Mouse (Mus musculus): ENCODE measurements around the gene Trpt1. TPM values are rescaled to one million over a fixed set of nuclear protein-coding genes. Genes with fewer than 3 reads are reported as not detected.

Gene Trpt1
- polyA plus RNA-seq (2012; rRNA removed) = 19.3 and 22.5 TPM in 2 replicates

DNA sequence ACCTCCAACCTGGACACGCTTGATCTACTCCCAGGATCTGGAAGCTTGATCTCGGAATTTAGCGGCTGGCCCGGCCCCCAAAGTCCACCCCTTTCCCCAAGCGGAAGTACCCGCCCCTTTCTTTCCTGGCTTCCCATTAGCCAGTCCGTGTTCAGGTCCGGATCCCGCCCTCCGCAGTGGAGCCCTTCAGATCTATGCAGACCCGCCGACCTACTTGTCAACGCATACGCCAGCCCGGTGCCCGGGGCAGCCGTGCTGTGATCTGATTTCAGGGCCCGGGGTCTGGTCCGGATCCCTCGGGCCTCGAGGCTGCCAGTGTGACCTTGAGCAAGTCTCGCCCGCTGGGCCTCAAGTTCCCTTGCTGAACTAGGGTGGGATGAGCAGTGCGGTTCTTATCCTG lies at the start of gene Trpt1, which contains the start of gene Nudt22:
Gene Trpt1, plus strand, starts transcription at position 126 of the 400 bp plus-strand sequence.
Gene Nudt22, minus strand, starts transcription at position 112 of the 400 bp plus-strand sequence.
- no peak for TF ChIP-seq CTCF (conservative IDR thresholded peaks at IDR 0.05; ENCODE audit: insufficient read depth, insufficient read length, low read depth, low read length)
- no peak for TF ChIP-seq POLR2A (IDR thresholded peaks at IDR 0.05; ENCODE audit: low read depth, low read length)
- Histone ChIP-seq H3K4me3 (ENCODE audit: insufficient read depth, low read depth, low read length) (peak within 1 kb of the TSS; percentile 74), H3K36me3 (ENCODE audit: control insufficient read depth, insufficient read depth, low read length) (no peaks in the 10 kb centered on the region), H3K27ac (ENCODE audit: insufficient read depth, low read depth, low read length) (peak within 1 kb of the TSS; percentile 89), H3K27me3 (replicated peaks; ENCODE audit: control insufficient read depth, insufficient read depth, low read length) (no peaks in the 10 kb centered on the region), H3K4me1 (ENCODE audit: control insufficient read depth, insufficient read depth, low read length) (peaks cover 4% of the 10 kb centered on the region; the same call in 1 of the 2 replicates)
- under 1% methylated on average over 24 of the region's 24 CpGs for WGBS
- DNase-seq = peak; percentile 97

GRCm38 (mm10) chr19:6947742-6948141 lies 48.2 kb upstream of the Trpt1 start:
- peaks cover 11% of the 10 kb centered on the region; the same call in 1 of the 2 replicates for H3K4me1 ChIP-seq (ENCODE audit: control insufficient read depth, insufficient read depth, low read length)
- H3K4me3 ChIP-seq (ENCODE audit: insufficient read depth, low read depth, low read length) = no peak overlapping the region
- no peaks in the 10 kb centered on the region for H3K27me3 ChIP-seq (replicated peaks; ENCODE audit: control insufficient read depth, insufficient read depth, low read length)
- TF ChIP-seq POLR2A (IDR thresholded peaks at IDR 0.05; ENCODE audit: low read depth, low read length) (no peak), CTCF (conservative IDR thresholded peaks at IDR 0.05; ENCODE audit: insufficient read depth, insufficient read length, low read depth, low read length) (no peak)
- DNase-seq = no peak
- no peaks in the 10 kb centered on the region for H3K36me3 ChIP-seq (ENCODE audit: control insufficient read depth, insufficient read depth, low read length)
- WGBS = 54% methylated on average over 4 of the region's 4 CpGs
- H3K27ac ChIP-seq (ENCODE audit: insufficient read depth, low read depth, low read length) = no peak overlapping the region

GRCm38 (mm10) chr19:6948186-6948585 lies 47.7 kb upstream of the Trpt1 start:
- H3K4me3 ChIP-seq (ENCODE audit: insufficient read depth, low read depth, low read length) = no peak overlapping the region
- H3K36me3 ChIP-seq (ENCODE audit: control insufficient read depth, insufficient read depth, low read length) = no peaks in the 10 kb centered on the region
- no peaks in the 10 kb centered on the region for H3K27me3 ChIP-seq (replicated peaks; ENCODE audit: control insufficient read depth, insufficient read depth, low read length)
- H3K4me1 ChIP-seq (ENCODE audit: control insufficient read depth, insufficient read depth, low read length) = peaks cover 14% of the 10 kb centered on the region; the same call in 1 of the 2 replicates
- no peak for TF ChIP-seq POLR2A (IDR thresholded peaks at IDR 0.05; ENCODE audit: low read depth, low read length)
- no peak for TF ChIP-seq CTCF (conservative IDR thresholded peaks at IDR 0.05; ENCODE audit: insufficient read depth, insufficient read length, low read depth, low read length)
- no peak for DNase-seq
- H3K27ac ChIP-seq (ENCODE audit: insufficient read depth, low read depth, low read length) = no peak overlapping the region
- 84% methylated on average over 4 of the region's 4 CpGs for WGBS

DNA sequence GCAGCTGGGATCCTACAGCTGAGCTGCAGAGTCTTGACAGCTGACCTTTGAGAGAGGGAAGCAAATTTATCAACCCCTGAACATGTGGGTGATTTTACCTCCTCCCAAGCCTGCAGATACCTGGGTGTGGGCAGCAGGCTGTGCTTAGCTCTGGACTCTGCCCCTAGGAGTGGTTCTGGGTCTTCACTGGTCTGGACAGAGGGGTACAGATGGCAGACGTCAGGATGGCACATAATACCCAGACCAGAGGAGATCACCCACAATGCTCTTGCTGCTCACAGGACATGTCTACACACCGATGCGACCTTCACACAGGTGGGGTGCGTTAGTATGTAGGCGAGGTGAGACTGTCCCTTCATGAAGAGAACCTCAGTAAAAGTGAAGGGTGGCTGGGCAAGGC lies 46.4 kb upstream of the Trpt1 start:
- 85% methylated on average over 5 of the region's 5 CpGs for WGBS
- TF ChIP-seq POLR2A (IDR thresholded peaks at IDR 0.05; ENCODE audit: low read depth, low read length) = no peak
- TF ChIP-seq CTCF (conservative IDR thresholded peaks at IDR 0.05; ENCODE audit: insufficient read depth, insufficient read length, low read depth, low read length) = no peak
- no peak overlapping the region for H3K4me3 ChIP-seq (ENCODE audit: insufficient read depth, low read depth, low read length)

GRCm38 (mm10) chr19:6949951-6950350 lies 46.0 kb upstream of the Trpt1 start:
- Histone ChIP-seq H3K4me1 (ENCODE audit: control insufficient read depth, insufficient read depth, low read length) (peaks cover 14% of the 10 kb centered on the region; the same call in 1 of the 2 replicates), H3K36me3 (ENCODE audit: control insufficient read depth, insufficient read depth, low read length) (no peaks in the 10 kb centered on the region), H3K27me3 (replicated peaks; ENCODE audit: control insufficient read depth, insufficient read depth, low read length) (no peaks in the 10 kb centered on the region), H3K4me3 (ENCODE audit: insufficient read depth, low read depth, low read length) (no peak overlapping the region), H3K27ac (ENCODE audit: insufficient read depth, low read depth, low read length) (no peak overlapping the region)
- no peak for DNase-seq
- 50% methylated on average over 5 of the region's 5 CpGs for WGBS
- TF ChIP-seq CTCF (conservative IDR thresholded peaks at IDR 0.05; ENCODE audit: insufficient read depth, insufficient read length, low read depth, low read length) (no peak), POLR2A (IDR thresholded peaks at IDR 0.05; ENCODE audit: low read depth, low read length) (no peak)

More for the DNA sequence above, 46.4 kb upstream of the Trpt1 start:
- no peaks in the 10 kb centered on the region for H3K36me3 ChIP-seq (ENCODE audit: control insufficient read depth, insufficient read depth, low read length)
- H3K4me1 ChIP-seq (ENCODE audit: control insufficient read depth, insufficient read depth, low read length) = peaks cover 14% of the 10 kb centered on the region; the same call in 1 of the 2 replicates
- DNase-seq = no peak
- H3K27me3 ChIP-seq (replicated peaks; ENCODE audit: control insufficient read depth, insufficient read depth, low read length) = no peaks in the 10 kb centered on the region
- no peak overlapping the region for H3K27ac ChIP-seq (ENCODE audit: insufficient read depth, low read depth, low read length)

DNA sequence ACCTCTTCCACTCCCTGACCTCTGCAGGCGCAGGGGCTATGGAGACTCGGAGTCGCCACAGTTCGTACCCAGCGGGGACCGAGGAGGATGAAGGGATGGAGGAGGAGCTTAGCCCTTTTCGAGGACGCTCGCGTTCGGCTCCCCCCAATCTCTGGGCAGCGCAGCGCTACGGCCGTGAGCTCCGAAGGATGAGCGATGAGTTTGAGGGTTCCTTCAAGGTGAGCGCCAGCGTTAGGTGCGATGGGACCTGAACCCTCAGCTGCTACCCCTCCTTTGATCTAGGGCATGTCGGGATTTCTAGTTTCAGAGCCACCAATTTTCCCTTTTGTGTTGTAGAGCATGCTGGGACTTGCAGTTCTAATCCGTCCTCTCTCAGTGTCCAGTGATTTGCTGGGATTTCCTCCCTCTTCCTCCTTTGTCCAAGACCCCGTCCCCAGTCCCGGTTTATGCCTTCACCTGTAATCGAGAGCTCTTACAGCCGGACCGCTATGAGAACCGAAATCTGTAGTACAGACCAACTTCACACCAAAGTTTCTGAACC lies 45.2 kb upstream of the Trpt1 start:
- Histone ChIP-seq H3K4me1 (ENCODE audit: control insufficient read depth, insufficient read depth, low read length) (peaks cover 14% of the 10 kb centered on the region; the same call in 1 of the 2 replicates), H3K27ac (ENCODE audit: insufficient read depth, low read depth, low read length) (peak overlapping the region; percentile 95), H3K27me3 (replicated peaks; ENCODE audit: control insufficient read depth, insufficient read depth, low read length) (no peaks in the 10 kb centered on the region), H3K36me3 (ENCODE audit: control insufficient read depth, insufficient read depth, low read length) (no peaks in the 10 kb centered on the region), H3K4me3 (ENCODE audit: insufficient read depth, low read depth, low read length) (peak overlapping the region; percentile 91)
- under 1% methylated on average over 28 of the region's 28 CpGs for WGBS
- TF ChIP-seq POLR2A (IDR thresholded peaks at IDR 0.05; ENCODE audit: low read depth, low read length) (peak; percentile 73), CTCF (conservative IDR thresholded peaks at IDR 0.05; ENCODE audit: insufficient read depth, insufficient read length, low read depth, low read length) (0 out of 2 replicates have a peak, but pooled peaks have one; percentile 1)
- DNase-seq = peak; percentile 80

DNA sequence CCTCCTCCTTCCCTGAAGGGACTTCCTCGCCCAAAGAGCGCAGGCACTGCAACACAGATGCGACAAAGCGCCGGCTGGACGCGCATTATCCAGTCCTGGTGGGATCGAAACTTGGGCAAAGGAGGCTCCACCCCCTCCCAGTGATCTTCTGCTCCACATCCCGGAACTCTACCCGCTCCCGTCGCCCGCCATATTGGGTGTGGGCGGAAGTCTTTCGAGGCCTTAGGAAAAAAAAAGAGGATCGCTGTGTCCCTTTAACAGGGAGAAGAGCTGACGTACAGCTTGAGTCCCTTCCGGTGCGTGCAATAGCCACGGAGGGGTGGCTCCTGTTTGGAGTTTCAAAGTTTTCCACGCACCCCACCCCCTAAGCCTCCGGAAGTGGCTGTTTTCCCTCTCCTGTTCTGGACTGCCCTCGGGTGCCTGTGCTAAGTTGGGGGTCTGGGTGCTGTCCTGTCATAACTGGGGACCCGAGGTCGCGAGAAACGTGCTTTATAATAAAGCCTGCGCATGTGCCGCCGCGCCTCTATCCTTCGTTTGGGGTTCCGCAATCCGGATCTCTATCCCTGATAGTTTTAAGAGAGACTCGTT lies 44.5 kb upstream of the Trpt1 start:
- H3K4me1 ChIP-seq (ENCODE audit: control insufficient read depth, insufficient read depth, low read length) = peaks cover 14% of the 10 kb centered on the region; the same call in 1 of the 2 replicates
- peak; percentile 98 for DNase-seq
- under 1% methylated on average over 35 of the region's 35 CpGs for WGBS

More for the DNA sequence above, 44.5 kb upstream of the Trpt1 start:
- no peaks in the 10 kb centered on the region for H3K36me3 ChIP-seq (ENCODE audit: control insufficient read depth, insufficient read depth, low read length)
- H3K27ac ChIP-seq (ENCODE audit: insufficient read depth, low read depth, low read length) = peak overlapping the region; percentile 95
- H3K4me3 ChIP-seq (ENCODE audit: insufficient read depth, low read depth, low read length) = peak overlapping the region; percentile 91
- H3K27me3 ChIP-seq (replicated peaks; ENCODE audit: control insufficient read depth, insufficient read depth, low read length) = no peaks in the 10 kb centered on the region
- TF ChIP-seq CTCF (conservative IDR thresholded peaks at IDR 0.05; ENCODE audit: insufficient read depth, insufficient read length, low read depth, low read length) = no peak
- TF ChIP-seq POLR2A (IDR thresholded peaks at IDR 0.05; ENCODE audit: low read depth, low read length) = peak; percentile 54
